Mouse (Mus musculus): ENCODE results near the gene Hnrnpdl.

DNA sequence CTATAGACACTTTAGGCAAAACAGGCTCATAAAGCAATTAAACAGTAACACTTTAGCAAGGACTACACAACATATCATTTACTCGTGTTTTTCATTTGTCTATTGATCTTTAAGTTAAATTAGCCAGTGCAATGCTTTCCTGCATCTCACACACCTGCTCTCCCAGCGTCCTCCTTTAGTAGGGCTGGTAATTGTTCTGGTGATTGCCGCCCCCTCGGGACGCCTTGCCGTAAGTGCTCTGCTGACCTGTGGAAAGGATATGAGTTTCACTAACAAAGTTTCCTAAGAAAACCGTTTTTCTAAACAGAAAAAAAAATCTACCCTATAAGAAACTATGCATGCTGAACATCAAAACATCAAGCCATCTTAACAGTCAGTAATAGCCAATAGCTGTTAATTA, 3.5 kb downstream of the Hnrnpdl start:
- TF ChIP-seq EP300 (IDR thresholded peaks at IDR 0.05; ENCODE audit: insufficient read depth, low read depth, low read length), result no peak
- peak; percentile 12 for TF ChIP-seq CTCF (IDR thresholded peaks at IDR 0.05; ENCODE audit: low read depth, low read length)

Measured in ES-Bruce4 (cell line).